Mouse (Mus musculus) kidney, embryonic 14.5 days (tissue): ENCODE measurements around the gene Elovl6. TPM values are rescaled to one million over a fixed set of nuclear protein-coding genes. Genes with fewer than 3 reads are reported as not detected.
A peak's percentile ranks its signal among the peaks of the same experiment; 100 is the strongest.

ENCODE experiments used
- ATAC-seq: fragments of 200-750 bp; cut with Nextera tagmentation; 2 replicates; pipeline ENCODE4 v1.8.0; 2017; ENCODE audit warnings: moderate number of reproducible peaks, mild to moderate bottlenecking, moderate TSS enrichment, moderate library complexity; ENCODE audit not compliant: low FRiP score, low TSS enrichment
- H3K27ac ChIP-seq: fragments of 300-500 bp; sonication (generic); 2 replicates; pipeline ENCODE4 v1.5.1; 2014; ENCODE audit warnings: low read depth, mild to moderate bottlenecking, low read length, moderate library complexity, mixed read lengths
- H3K27me3 ChIP-seq: fragments of 300-500 bp; sonication (generic); 2 replicates; pipeline ENCODE4 v1.6.1; 2014; ENCODE audit warnings: mild to moderate bottlenecking, low read length; ENCODE audit not compliant: control insufficient read depth, insufficient read depth
- H3K36me3 ChIP-seq: fragments of 300-500 bp; sonication (generic); 2 replicates; pipeline ENCODE4 v1.6.1; 2014; ENCODE audit warnings: low read length, mixed read lengths; ENCODE audit not compliant: control insufficient read depth, insufficient read depth
- H3K4me1 ChIP-seq: fragments of 300-500 bp; sonication (generic); 2 replicates; pipeline ENCODE4 v1.6.1; 2014; ENCODE audit warnings: low read length, mixed read lengths; ENCODE audit not compliant: control insufficient read depth, insufficient read depth
- H3K4me2 ChIP-seq: fragments of 300-500 bp; sonication (generic); replicated peaks from 2 replicates; pipeline ENCODE4 v1.6.1; 2014; ENCODE audit warnings: low read depth, mild to moderate bottlenecking, low read length
- H3K4me3 ChIP-seq: fragments of 300-500 bp; sonication (generic); 2 replicates; pipeline ENCODE4 v1.5.1; 2014; ENCODE audit warnings: mild to moderate bottlenecking, low read length
- H3K9ac ChIP-seq: fragments of 300-500 bp; sonication (generic); 2 replicates; pipeline ENCODE4 v1.6.1; 2014; ENCODE audit warnings: low read depth, mild to moderate bottlenecking, low read length, moderate library complexity
- H3K9me3 ChIP-seq: fragments of 300-500 bp; sonication (generic); 2 replicates; pipeline ENCODE4 v1.6.1; 2016; ENCODE audit warnings: low read length; ENCODE audit not compliant: control insufficient read depth
- WGBS: fragments of 180-500 bp; shearing (Covaris S2); extraction: QIAGEN DNeasy Blood & Tissue Kit; methylation state at CpG from one replicate; pipeline ENCODE4 v1.1.7; 2014; 5-methylcytosine and 5-hydroxymethylcytosine counted together
- polyA plus RNA-seq: library from polyadenylated mRNA; unstranded; fragments of >200 nt; fragmentation: Nextera tagmentation; extraction: Ambion mirVana; gene quantifications from 2 replicates; pipeline ENCODE4 v1.2.1, GENCODE M21; 2014

Gene Elovl6
- polyA plus RNA-seq, 1 experiment from 2014 or later: 50.4 TPM

DNA sequence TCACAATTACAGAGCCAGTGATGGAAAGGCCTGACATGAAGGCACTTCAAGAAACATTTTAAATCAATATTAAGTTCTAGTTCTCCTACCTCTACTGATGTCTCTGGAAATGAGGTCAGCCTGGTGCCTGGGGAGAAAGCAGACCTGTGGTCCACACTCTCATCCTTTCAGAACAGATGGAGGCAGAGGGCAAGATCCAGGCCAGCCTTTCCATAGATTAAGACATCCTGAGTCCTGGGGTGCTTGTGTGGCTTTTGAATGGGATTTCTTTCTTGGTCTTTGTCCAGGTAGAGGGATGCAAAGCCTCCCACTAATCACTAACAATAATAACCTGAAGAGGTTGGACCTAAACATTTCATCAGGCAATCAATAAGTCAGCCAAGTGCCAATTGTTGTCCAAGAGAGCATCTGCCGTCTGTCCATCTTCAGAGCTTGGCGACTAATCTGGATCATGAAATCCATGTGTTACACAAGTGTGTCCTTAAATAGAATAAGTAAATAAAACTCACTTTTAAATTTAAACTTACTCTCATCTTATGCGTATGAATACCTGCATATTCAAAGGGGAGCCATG lies 16.2 kb upstream of the Elovl6 start:
- ATAC-seq: no peak
- H3K4me3 ChIP-seq: no peak overlapping the region
- H3K36me3 ChIP-seq: no peaks in the 10 kb centered on the region
- H3K9ac ChIP-seq: no peak overlapping the region
- no peak overlapping the region for H3K4me2 ChIP-seq
- H3K27ac ChIP-seq: no peak overlapping the region
- WGBS: 92% methylated on average over 3 of the region's 3 CpGs
- H3K27me3 ChIP-seq: no peaks in the 10 kb centered on the region
- H3K9me3 ChIP-seq: no peaks in the 10 kb centered on the region; the same call in 1 of the 2 replicates
- no peaks in the 10 kb centered on the region for H3K4me1 ChIP-seq

GRCm38 (mm10) chr3:129520499-129520898 lies 11.7 kb upstream of the Elovl6 start:
- 81% methylated on average over 4 of the region's 4 CpGs for WGBS
- no peak for ATAC-seq
- no peak overlapping the region for H3K9ac ChIP-seq

GRCm38 (mm10) chr3:129523456-129524143 lies 8.6 kb upstream of the Elovl6 start:
- no peak for ATAC-seq
- H3K27me3 ChIP-seq: no peaks in the 10 kb centered on the region

More at GRCm38 (mm10) chr3:129520499-129520898, 11.7 kb upstream of the Elovl6 start:
- no peaks in the 10 kb centered on the region for H3K4me1 ChIP-seq
- no peak overlapping the region for H3K4me3 ChIP-seq
- H3K27ac ChIP-seq: no peak overlapping the region
- H3K27me3 ChIP-seq: no peaks in the 10 kb centered on the region
- H3K4me2 ChIP-seq: no peak overlapping the region
- no peaks in the 10 kb centered on the region for H3K36me3 ChIP-seq
- H3K9me3 ChIP-seq: no peaks in the 10 kb centered on the region

GRCm38 (mm10) chr3:129527046-129527445 lies 5.1 kb upstream of the Elovl6 start:
- H3K9me3 ChIP-seq: no peaks in the 10 kb centered on the region
- no peak overlapping the region for H3K9ac ChIP-seq
- H3K27ac ChIP-seq: no peak overlapping the region
- H3K36me3 ChIP-seq: no peaks in the 10 kb centered on the region
- H3K4me1 ChIP-seq: peaks cover 4% of the 10 kb centered on the region; the same call in 1 of the 2 replicates
- ATAC-seq: no peak
- no peaks in the 10 kb centered on the region for H3K27me3 ChIP-seq
- no peak overlapping the region for H3K4me3 ChIP-seq
- 88% methylated on average over 3 of the region's 3 CpGs for WGBS
- H3K4me2 ChIP-seq: no peak overlapping the region

More at GRCm38 (mm10) chr3:129523456-129524143, 8.6 kb upstream of the Elovl6 start:
- no peak overlapping the region for H3K4me3 ChIP-seq
- no peak overlapping the region for H3K4me2 ChIP-seq
- H3K9me3 ChIP-seq: no peaks in the 10 kb centered on the region
- no peak overlapping the region for H3K27ac ChIP-seq
- H3K9ac ChIP-seq: no peak overlapping the region
- WGBS: 86% methylated on average over 10 of the region's 10 CpGs
- no peaks in the 10 kb centered on the region for H3K36me3 ChIP-seq
- no peaks in the 10 kb centered on the region for H3K4me1 ChIP-seq

DNA sequence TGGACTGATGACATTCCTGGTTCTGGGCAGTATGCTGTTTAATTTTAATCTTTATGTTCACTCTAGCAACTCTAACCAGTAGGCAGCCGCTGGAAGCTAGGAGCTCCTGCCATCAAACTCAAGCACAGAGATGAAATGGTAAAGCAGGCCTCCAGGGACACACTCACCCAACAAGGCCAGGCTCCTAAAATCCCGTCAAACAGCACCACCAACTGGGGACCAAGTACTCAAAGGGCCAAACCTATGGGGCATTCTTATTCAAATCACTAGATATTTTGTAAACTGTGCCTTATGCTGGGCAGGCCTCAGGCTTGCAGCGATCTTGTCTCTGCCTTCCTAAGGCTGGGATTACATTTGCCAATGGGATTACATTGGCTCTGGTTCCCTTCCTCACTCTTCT lies 2.8 kb upstream of the Elovl6 start:
- no peaks in the 10 kb centered on the region for H3K36me3 ChIP-seq
- no peak overlapping the region for H3K27ac ChIP-seq
- H3K9me3 ChIP-seq: no peaks in the 10 kb centered on the region
- H3K4me2 ChIP-seq: no peak overlapping the region
- peaks cover 4% of the 10 kb centered on the region; the same call in 1 of the 2 replicates for H3K4me1 ChIP-seq
- H3K4me3 ChIP-seq: no peak overlapping the region
- ATAC-seq: no peak
- H3K9ac ChIP-seq: no peak overlapping the region
- WGBS: 73% methylated on average over 3 of the region's 3 CpGs
- H3K27me3 ChIP-seq: no peaks in the 10 kb centered on the region

DNA sequence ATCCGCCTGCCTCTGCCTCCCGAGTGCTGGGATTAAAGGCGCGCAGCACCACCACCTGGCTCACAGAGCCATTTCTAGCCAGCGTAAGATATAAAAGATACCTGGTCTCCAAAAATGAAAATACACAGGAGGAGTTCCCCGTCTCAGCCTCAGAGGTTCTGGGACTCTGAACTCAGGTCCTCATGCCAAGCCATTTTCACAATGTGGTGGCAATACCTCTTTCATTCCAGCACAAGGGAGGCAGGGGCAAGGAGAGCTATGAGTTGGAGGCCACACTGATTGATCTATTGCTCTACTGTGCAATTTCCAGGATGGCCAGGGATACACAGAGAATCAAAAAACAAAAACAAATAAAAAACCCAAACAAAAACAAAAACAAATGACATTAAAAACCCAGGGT lies 1.7 kb upstream of the Elovl6 start:
- no peaks in the 10 kb centered on the region for H3K36me3 ChIP-seq
- H3K9me3 ChIP-seq: no peaks in the 10 kb centered on the region
- no peak overlapping the region for H3K4me2 ChIP-seq
- no peak for ATAC-seq
- H3K4me3 ChIP-seq: no peak overlapping the region
- no peak overlapping the region for H3K27ac ChIP-seq
- no peak overlapping the region for H3K9ac ChIP-seq
- no peaks in the 10 kb centered on the region for H3K27me3 ChIP-seq
- peaks cover 10% of the 10 kb centered on the region for H3K4me1 ChIP-seq
- 95% methylated on average over 6 of the region's 6 CpGs for WGBS

DNA sequence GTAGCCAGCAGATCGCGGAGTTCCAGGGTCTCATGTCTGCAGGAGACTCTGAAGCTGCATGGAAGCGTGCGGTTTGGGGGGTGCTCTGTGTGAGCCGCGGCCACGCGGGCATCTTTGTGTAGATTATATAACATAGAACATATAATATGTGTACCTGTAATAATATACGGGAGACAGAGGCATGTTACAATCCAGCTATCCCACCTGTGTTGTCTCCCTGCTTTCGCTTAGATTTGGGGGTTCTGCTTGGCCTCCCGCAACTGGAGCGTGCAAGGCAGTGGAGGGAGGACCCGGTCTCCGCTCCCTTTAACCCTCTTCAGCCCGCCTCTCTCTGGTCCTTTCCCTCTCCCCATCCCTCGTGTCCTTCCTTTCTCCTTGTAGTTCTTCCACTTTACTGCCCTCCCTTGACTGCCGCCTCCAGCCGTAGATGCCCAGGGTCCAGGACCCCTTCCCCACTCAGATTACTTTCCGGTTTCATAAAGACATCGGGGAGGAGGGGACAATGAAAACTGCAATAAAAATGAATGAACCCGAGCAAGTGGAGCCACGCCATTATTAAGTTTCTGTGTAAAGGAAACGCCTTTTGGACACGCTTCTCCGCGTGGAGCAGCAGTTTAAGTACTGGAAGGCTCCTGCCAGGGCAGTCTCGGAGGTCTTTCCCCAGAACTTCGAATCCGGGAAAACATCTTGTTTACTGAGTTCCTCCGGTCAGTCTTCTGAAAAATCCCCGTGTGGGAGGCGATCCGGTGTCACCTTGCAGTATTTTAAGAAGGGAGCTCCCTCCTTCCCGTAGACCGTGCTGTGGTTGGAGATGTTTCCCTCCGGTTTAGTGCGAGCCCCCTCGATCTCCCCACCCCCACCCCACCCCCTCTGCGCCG lies 949 bp downstream of the Elovl6 start:
- Histone ChIP-seq H3K36me3 (no peaks in the 10 kb centered on the region), H3K27ac (peak overlapping the region; percentile 99), H3K4me3 (peak overlapping the region; percentile 80), H3K4me2 (peak overlapping the region; percentile 70), H3K9me3 (no peaks in the 10 kb centered on the region), H3K27me3 (no peaks in the 10 kb centered on the region), H3K9ac (peak overlapping the region; percentile 95), H3K4me1 (peaks cover 22% of the 10 kb centered on the region)
- ATAC-seq: peak; percentile 73
- WGBS: 1% methylated on average over 40 of the region's 40 CpGs

GRCm38 (mm10) chr3:129533743-129534530 lies 1.8 kb downstream of the Elovl6 start:
- Histone ChIP-seq H3K36me3 (no peaks in the 10 kb centered on the region), H3K27ac (peak overlapping the region; percentile 99), H3K4me3 (peak overlapping the region; percentile 80), H3K9me3 (no peaks in the 10 kb centered on the region), H3K4me2 (peak overlapping the region; percentile 70), H3K27me3 (no peaks in the 10 kb centered on the region), H3K9ac (peak overlapping the region; percentile 95), H3K4me1 (peaks cover 22% of the 10 kb centered on the region)
- under 1% methylated on average over 64 of the region's 74 CpGs for WGBS
- ATAC-seq: peak; percentile 50
